Mouse (Mus musculus): ENCODE data around the gene Arhgef28.

Arhgef28 gene

GRCm38 (mm10) chr13:98205771-98206545 is at the start of gene Arhgef28:
Arhgef28 (minus strand) TSS chr13:98206439.
- DNase-seq, result peak; percentile 72

- no peak for DNase-seq
Measured at GRCm38 (mm10) chr13:98254921-98255320, 48.7 kb upstream of the Arhgef28 start.

GRCm38 (mm10) chr13:98249594-98249993 is 43.4 kb upstream of the Arhgef28 start:
- DNase-seq, result no peak

- no peak for DNase-seq
Measured at GRCm38 (mm10) chr13:98245386-98245785, 39.1 kb upstream of the Arhgef28 start.

- peak; percentile 15 for DNase-seq
Measured at GRCm38 (mm10) chr13:98244571-98245350, 38.5 kb upstream of the Arhgef28 start.

GRCm38 (mm10) chr13:98241531-98242282 is 35.5 kb upstream of the Arhgef28 start:
- DNase-seq, result no peak

GRCm38 (mm10) chr13:98239978-98240641 is 33.9 kb upstream of the Arhgef28 start:
- DNase-seq, result peak; percentile 82

- DNase-seq, result no peak
Measured at GRCm38 (mm10) chr13:98235451-98235850, 29.2 kb upstream of the Arhgef28 start.

- DNase-seq, result no peak
Measured at GRCm38 (mm10) chr13:98230511-98230910, 24.3 kb upstream of the Arhgef28 start.

GRCm38 (mm10) chr13:98226225-98226624 is 20.0 kb upstream of the Arhgef28 start:
- no peak for DNase-seq

- DNase-seq, result peak; percentile 48
Measured at GRCm38 (mm10) chr13:98222848-98223247, 16.6 kb upstream of the Arhgef28 start.

- DNase-seq, result no peak
Measured at GRCm38 (mm10) chr13:98210137-98210536, 3.9 kb upstream of the Arhgef28 start.

GRCm38 (mm10) chr13:98208842-98209241 is 2.6 kb upstream of the Arhgef28 start:
- no peak for DNase-seq

- no peak for DNase-seq
Measured at GRCm38 (mm10) chr13:98206546-98206870, 269 bp upstream of the Arhgef28 start.

GRCm38 (mm10) chr13:98205111-98205510 is 1.1 kb downstream of the Arhgef28 start:
- DNase-seq, result no peak

GRCm38 (mm10) chr13:98204371-98204770 is 1.9 kb downstream of the Arhgef28 start:
- peak; percentile 26 for DNase-seq

- no peak for DNase-seq
Measured at GRCm38 (mm10) chr13:98201436-98201835, 4.8 kb downstream of the Arhgef28 start.

- no peak for DNase-seq
Measured at GRCm38 (mm10) chr13:98192596-98192995, 13.6 kb downstream of the Arhgef28 start.

GRCm38 (mm10) chr13:98188500-98188899 is 17.7 kb downstream of the Arhgef28 start:
- DNase-seq, result no peak

GRCm38 (mm10) chr13:98187904-98188303 is 18.3 kb downstream of the Arhgef28 start:
- no peak for DNase-seq

- DNase-seq, result no peak
Measured at GRCm38 (mm10) chr13:98186179-98186578, 20.1 kb downstream of the Arhgef28 start.

GRCm38 (mm10) chr13:98184632-98185031 is 21.6 kb downstream of the Arhgef28 start:
- DNase-seq, result no peak
